Mouse (Mus musculus) MEL (cell line): ENCODE data around the gene Fermt1. TPM values are rescaled to one million over a fixed set of nuclear protein-coding genes. Genes with fewer than 3 reads are reported as not detected.

Experiments
- DNase-seq: peaks from one replicate; pipeline ENCODE4 v3.0.0; 2011; ENCODE audit warnings: low read depth, low spot score
- H3K27ac ChIP-seq: 2 replicates; pipeline ENCODE4 v1.5.1; 2012; ENCODE audit warnings: low read depth, mild to moderate bottlenecking, control low read depth, low read length, moderate library complexity; ENCODE audit not compliant: control insufficient read depth
- H3K27me3 ChIP-seq, 2 experiments: fragments of 150-350 bp in 1 of 2; sonication (generic) in 1 of 2; 2 replicates each; pipeline ENCODE4 v1.6.1; 2012; ENCODE audit warnings: low read length in 2 of 2, mild to moderate bottlenecking in 2 of 2, improper control_type of control experiment in 1 of 2, moderate library complexity in 1 of 2; ENCODE audit not compliant: insufficient read depth in 2 of 2, control insufficient read depth in 1 of 2
- H3K36me3 ChIP-seq, 2 experiments: 2 replicates each; pipeline ENCODE4 v1.6.1; 2012 to 2014; ENCODE audit warnings: low read length in 2 of 2, improper control_type of control experiment in 1 of 2, inconsistent platforms in 1 of 2, mild to moderate bottlenecking in 1 of 2; ENCODE audit not compliant: insufficient read depth in 2 of 2, control insufficient read depth in 1 of 2
- H3K4me1 ChIP-seq, 2 experiments: fragments of 150-350 bp in 1 of 2; sonication (generic) in 1 of 2; 2 replicates each; pipeline ENCODE4 v1.6.1; 2012; ENCODE audit warnings: low read length in 2 of 2, improper control_type of control experiment in 1 of 2, mild to moderate bottlenecking in 1 of 2; ENCODE audit not compliant: insufficient read depth in 2 of 2, control insufficient read depth in 1 of 2
- H3K4me3 ChIP-seq, 2 experiments: fragments of 150-350 bp in 1 of 2; sonication (generic) in 1 of 2; 2 replicates each; pipeline ENCODE4 v1.5.1; 2012; ENCODE audit warnings: low read depth in 2 of 2, low read length in 2 of 2, mild to moderate bottlenecking in 2 of 2, moderate library complexity in 2 of 2, control low read depth in 1 of 2, improper control_type of control experiment in 1 of 2; ENCODE audit not compliant: control insufficient read depth in 1 of 2, insufficient read depth in 1 of 2
- H3K79me2 ChIP-seq: 2 replicates; pipeline ENCODE4 v1.6.1; 2012; ENCODE audit warnings: mild to moderate bottlenecking, low read length, moderate library complexity; ENCODE audit not compliant: control insufficient read depth, poor library complexity, insufficient read depth
- H3K9ac ChIP-seq: 2 replicates; pipeline ENCODE4 v1.6.1; 2012; ENCODE audit warnings: low read depth, mild to moderate bottlenecking, control low read depth, low read length, moderate library complexity; ENCODE audit not compliant: control insufficient read depth, poor library complexity, severe bottlenecking
- H3K9me3 ChIP-seq: fragments of 150-350 bp; sonication (generic); replicated peaks from 2 replicates; pipeline ENCODE4 v1.6.1; 2012; ENCODE audit warnings: mild to moderate bottlenecking, low read length, improper control_type of control experiment, moderate library complexity; ENCODE audit not compliant: insufficient read depth
- CHD1 ChIP-seq: IDR thresholded peaks from 2 replicates; pipeline ENCODE4 v1.6.1; 2012; ENCODE audit warnings: low read depth, mild to moderate bottlenecking, inconsistent platforms, low read length, improper control_type of control experiment
- E2F4 ChIP-seq: IDR thresholded peaks from 2 replicates; pipeline ENCODE4 v1.6.1; 2011; ENCODE audit warnings: low read depth, low read length, improper control_type of control experiment, borderline replicate concordance
- EP300 ChIP-seq, 2 experiments: IDR thresholded peaks; 2 replicates each; pipeline ENCODE4 v1.6.1; 2011; ENCODE audit warnings: improper control_type of control experiment in 2 of 2, low read length in 2 of 2, low read depth in 1 of 2, mild to moderate bottlenecking in 1 of 2
- GABPA ChIP-seq: IDR thresholded peaks from 2 replicates; pipeline ENCODE4 v1.6.1; 2012; ENCODE audit warnings: low read depth, mild to moderate bottlenecking, inconsistent platforms, low read length, improper control_type of control experiment, moderate library complexity
- HCFC1 ChIP-seq: IDR thresholded peaks from 2 replicates; pipeline ENCODE4 v1.6.1; 2012; ENCODE audit warnings: low read depth, mild to moderate bottlenecking, inconsistent platforms, low read length, improper control_type of control experiment, moderate library complexity
- JUND ChIP-seq: IDR thresholded peaks from 2 replicates; pipeline ENCODE4 v1.6.1; 2011; ENCODE audit warnings: low read depth, mild to moderate bottlenecking, improper control_type of control experiment, low read length
- KAT2A ChIP-seq: conservative IDR thresholded peaks from 2 replicates; pipeline ENCODE4 v1.6.1; 2012; ENCODE audit warnings: low read depth, low read length, improper control_type of control experiment, inconsistent platforms
- MEF2A ChIP-seq: IDR thresholded peaks from 2 replicates; pipeline ENCODE4 v1.6.1; 2014; ENCODE audit warnings: low read depth, mild to moderate bottlenecking, inconsistent platforms, low read length, improper control_type of control experiment; ENCODE audit not compliant: poor library complexity, insufficient replicate concordance, severe bottlenecking; ENCODE audit errors: extremely low read depth
- MXI1 ChIP-seq: IDR thresholded peaks from 2 replicates; pipeline ENCODE4 v1.6.1; 2011; ENCODE audit warnings: mild to moderate bottlenecking, low read depth, low read length, improper control_type of control experiment
- NRF1 ChIP-seq: IDR thresholded peaks from 2 replicates; pipeline ENCODE4 v1.6.1; 2014; ENCODE audit warnings: low read depth, mild to moderate bottlenecking, inconsistent platforms, low read length, improper control_type of control experiment, moderate library complexity; ENCODE audit not compliant: poor library complexity, insufficient read depth, severe bottlenecking
- POLR2A ChIP-seq, 2 experiments: IDR thresholded peaks; 2 replicates each; pipeline ENCODE4 v1.6.1; 2011 to 2012; ENCODE audit warnings: low read length in 2 of 2, mild to moderate bottlenecking in 2 of 2, control low read depth in 1 of 2, improper control_type of control experiment in 1 of 2, low read depth in 1 of 2, moderate library complexity in 1 of 2; ENCODE audit not compliant: control insufficient read depth in 1 of 2, insufficient read depth in 1 of 2, poor library complexity in 1 of 2
- POLR2AphosphoS2 ChIP-seq: IDR thresholded peaks from 2 replicates; pipeline ENCODE4 v1.6.1; 2011; ENCODE audit warnings: low read length, improper control_type of control experiment
- RAD21 ChIP-seq: IDR thresholded peaks from 2 replicates; pipeline ENCODE4 v1.6.1; 2011; ENCODE audit warnings: mild to moderate bottlenecking, low read depth, low read length, improper control_type of control experiment
- SMC3 ChIP-seq: IDR thresholded peaks from 2 replicates; pipeline ENCODE4 v1.6.1; 2011; ENCODE audit warnings: low read depth, low read length, improper control_type of control experiment
- TBP ChIP-seq: IDR thresholded peaks from 2 replicates; pipeline ENCODE4 v1.8.0; 2011; ENCODE audit warnings: low read depth, low read length, improper control_type of control experiment
- UBTF ChIP-seq: IDR thresholded peaks from 2 replicates; pipeline ENCODE4 v1.6.1; 2012; ENCODE audit warnings: low read depth, mild to moderate bottlenecking, inconsistent platforms, low read length, improper control_type of control experiment, moderate library complexity, borderline replicate concordance; ENCODE audit not compliant: insufficient read depth
- USF2 ChIP-seq, 2 experiments: IDR thresholded peaks; 2 replicates each; pipeline ENCODE4 v1.6.1; 2011 to 2012; ENCODE audit warnings: improper control_type of control experiment in 2 of 2, low read length in 2 of 2, borderline replicate concordance in 1 of 2, inconsistent platforms in 1 of 2, low read depth in 1 of 2, mild to moderate bottlenecking in 1 of 2; ENCODE audit not compliant: insufficient read depth in 1 of 2
- ZKSCAN1 ChIP-seq: IDR thresholded peaks from 2 replicates; pipeline ENCODE4 v1.6.1; 2012; ENCODE audit warnings: low read depth, mild to moderate bottlenecking, inconsistent platforms, low read length, improper control_type of control experiment, moderate library complexity
- ZNF384 ChIP-seq: IDR thresholded peaks from 2 replicates; pipeline ENCODE4 v1.6.1; 2012; ENCODE audit warnings: low read depth, mild to moderate bottlenecking, inconsistent platforms, low read length, improper control_type of control experiment
- polyA plus RNA-seq, 2 experiments: library from polyadenylated mRNA; stranded (reverse) in 1 of 2; unstranded in 1 of 2; fragments of >175 nt in 1 of 2; fragments of >200 nt in 1 of 2; gene quantifications; 2 replicates each; pipeline versions ENCODE4 v1.2.1 to v1.2.4; 2012; ENCODE audit warnings: low replicate concordance in 2 of 2, low read depth in 1 of 2; ENCODE audit not compliant: insufficient read length in 2 of 2, insufficient read depth in 1 of 2, missing spikeins in 1 of 2
- total RNA-seq: library from RNA; depleted of rRNA; stranded (reverse); fragments of 300-350 nt; gene quantifications from 2 replicates; pipeline ENCODE4 v1.2.3, GENCODE M21; 2012

Gene Fermt1
- total and polyA plus RNA-seq, 3 experiments: not detected

DNA sequence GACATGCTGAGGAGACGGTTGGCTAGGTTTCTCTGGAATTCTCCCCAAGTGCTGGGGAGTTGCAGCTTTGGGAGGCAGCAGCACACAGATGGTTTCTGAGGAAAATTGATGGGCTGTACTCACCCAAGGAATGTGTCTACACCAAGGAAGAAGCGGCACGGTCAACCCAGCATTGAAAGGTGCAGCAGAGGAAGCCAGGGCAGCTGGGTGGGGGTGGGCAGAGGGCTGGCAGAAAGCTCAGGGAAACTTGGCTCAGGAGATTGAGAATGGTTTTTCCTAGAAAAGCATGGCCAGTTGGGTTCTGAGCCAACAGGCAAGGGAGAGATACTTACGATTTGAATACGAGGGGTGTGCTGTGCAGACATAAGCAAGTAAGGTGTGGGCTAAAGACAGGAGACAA lies 51.9 kb downstream of the Fermt1 start:
- H3K4me3 ChIP-seq: no peak overlapping the region
- H3K9me3 ChIP-seq: no peaks in the 10 kb centered on the region
- H3K27ac ChIP-seq: no peak overlapping the region
- H3K4me1 ChIP-seq: no peaks in the 10 kb centered on the region
- H3K79me2 ChIP-seq: no peaks in the 10 kb centered on the region
- H3K27me3 ChIP-seq: peaks cover 0 to 1% of the 10 kb centered on the region in 2 experiments; a peak in 1 of 4 replicates
- TF ChIP-seq TBP (no peak), UBTF (no peak), CHD1 (no peak), NRF1 (no peak), POLR2A (IDR thresholded peaks at IDR 0.05; ENCODE audit: control insufficient read depth in 1 of 2, insufficient read depth in 1 of 2, low read depth in 1 of 2, low read length in 2 of 2, poor library complexity in 1 of 2) (no peak), GABPA (no peak), KAT2A (no peak), POLR2AphosphoS2 (no peak), JUND (no peak)
- TF ChIP-seq, all 39 proteins: peak for 0
- H3K36me3 ChIP-seq: no peaks in the 10 kb centered on the region
- H3K9ac ChIP-seq: no peak overlapping the region
- DNase-seq: no peak

GRCm38 (mm10) chr2:132885312-132885711 lies 60.4 kb downstream of the Fermt1 start:
- TF ChIP-seq ZKSCAN1: no peak
- no peak for TF ChIP-seq HCFC1
- no peak for TF ChIP-seq POLR2AphosphoS2
- TF ChIP-seq EP300 (IDR thresholded peaks at IDR 0.05; ENCODE audit: low read depth in 1 of 2, low read length in 2 of 2): no peak
- TF ChIP-seq RAD21: no peak
- no peak for TF ChIP-seq JUND
- TF ChIP-seq SMC3: no peak
- TF ChIP-seq E2F4: no peak
- no peak for TF ChIP-seq USF2 (IDR thresholded peaks at IDR 0.05; ENCODE audit: borderline replicate concordance in 1 of 2, insufficient read depth in 1 of 2, low read depth in 1 of 2, low read length in 2 of 2)
- no peak for TF ChIP-seq MEF2A
- TF ChIP-seq MXI1: no peak
- no peak for TF ChIP-seq ZNF384
- H3K4me3 ChIP-seq: no peak overlapping the region
- no peaks in the 10 kb centered on the region for H3K27me3 ChIP-seq
- DNase-seq: no peak
- H3K4me1 ChIP-seq: no peaks in the 10 kb centered on the region
- no peaks in the 10 kb centered on the region for H3K9me3 ChIP-seq
- H3K36me3 ChIP-seq: no peaks in the 10 kb centered on the region
- no peaks in the 10 kb centered on the region for H3K79me2 ChIP-seq
- H3K9ac ChIP-seq: no peak overlapping the region
- no peak overlapping the region for H3K27ac ChIP-seq
